In genomic region chr9:7289501-7289900, GRCm38 (mm10) we compare ENCODE assay signal across 41 mouse cellular contexts. TPM values are rescaled to one million over a fixed set of nuclear protein-coding genes. Genes with fewer than 3 reads are reported as not detected.
"Had no signal": no experiment of that assay in that cellular context is flagged by ENCODE, and none has a peak within 500 bp of the region (broad histone marks: within the 10 kb centered on the region; RNA-seq: fewer than 3 reads in every experiment).

No protein-coding gene starts in this region.

- H3K4me1 ChIP-seq: heart, embryonic 10.5 days; heart, embryonic 12.5 days; heart, embryonic 13.5 days; heart, embryonic 15.5 days; hindbrain, embryonic 10.5 days; hindbrain, embryonic 12.5 days; hindbrain, embryonic 13.5 days; hindbrain, embryonic 15.5 days; intestine, embryonic 15.5 days; kidney, embryonic 15.5 days had no signal

- H3K36me3 ChIP-seq: heart, embryonic 10.5 days; heart, embryonic 12.5 days; heart, embryonic 13.5 days; heart, embryonic 15.5 days; hindbrain, embryonic 10.5 days; hindbrain, embryonic 12.5 days; hindbrain, embryonic 13.5 days; hindbrain, embryonic 15.5 days; intestine, embryonic 15.5 days; kidney, embryonic 15.5 days had no signal

- DNase-seq: heart, postnatal 10 days; heart, postnatal 14 days; heart, postnatal 4 days; kidney, adult 11 months; kidney, adult 18-20 months; kidney, adult 8-10 months; kidney, adult 9 months; kidney, postnatal 10 days; kidney, postnatal 14 days; kidney, postnatal 36 days; kidney, postnatal 4 days; layer of hippocampus, adult 9-11 months; layer of hippocampus, postnatal 36 days had no signal

- H3K27me3 ChIP-seq: heart, embryonic 12.5 days; heart, embryonic 13.5 days; heart, embryonic 15.5 days; hindbrain, embryonic 12.5 days; hindbrain, embryonic 13.5 days; hindbrain, embryonic 15.5 days; intestine, embryonic 15.5 days; kidney, embryonic 15.5 days had no signal

- H3K27ac ChIP-seq: heart, embryonic 10.5 days; heart, embryonic 13.5 days; heart, embryonic 15.5 days; hindbrain, embryonic 10.5 days; hindbrain, embryonic 12.5 days; hindbrain, embryonic 13.5 days; hindbrain, embryonic 14.5 days; hindbrain, embryonic 15.5 days; hindbrain, postnatal 0 days; intestine, embryonic 15.5 days; kidney, embryonic 15.5 days; kidney, postnatal 0 days; layer of hippocampus, adult 2 months; left cerebral cortex, adult 2 months had no signal

- H3K4me3 ChIP-seq: heart, embryonic 10.5 days; heart, embryonic 12.5 days; heart, embryonic 13.5 days; heart, embryonic 15.5 days; hindbrain, embryonic 10.5 days; hindbrain, embryonic 12.5 days; hindbrain, embryonic 13.5 days; hindbrain, embryonic 15.5 days; intestine, embryonic 15.5 days; kidney, embryonic 15.5 days; layer of hippocampus, adult 2 months; left cerebral cortex, adult 2 months had no signal

RNA-seq across cellular contexts. Expression of gene Mmp13, which starts 17.2 kb away (rescaled TPM):
- total RNA-seq: heart, postnatal 10 days; hematopoietic stem cell, adult 5-6 weeks; layer of hippocampus, adult 18-20 months; layer of hippocampus, adult 8-10 months; layer of hippocampus, postnatal 10 days; layer of hippocampus, postnatal 14 days; layer of hippocampus, postnatal 25 days; layer of hippocampus, postnatal 36 days; left cerebral cortex, adult 2 months had no signal
- polyA plus RNA-seq: heart, embryonic 10.5 days; heart, embryonic 11.5 days; hindbrain, embryonic 10.5 days; hindbrain, embryonic 11.5 days; hindbrain, embryonic 12.5 days; hindbrain, embryonic 13.5 days; hindbrain, embryonic 14.5 days; hindbrain, embryonic 15.5 days; inflammation-experienced regulatory T-cells, adult 6 months; intestine, embryonic 14.5 days had no signal

RNA-seq across cellular contexts. Expression of gene Mmp12, which starts 54.7 kb away (rescaled TPM):
- total RNA-seq: hematopoietic stem cell, adult 5-6 weeks; hindbrain, postnatal 0 days; layer of hippocampus, adult 18-20 months; layer of hippocampus, adult 2 months; layer of hippocampus, postnatal 10 days; layer of hippocampus, postnatal 14 days; layer of hippocampus, postnatal 25 days; layer of hippocampus, postnatal 36 days; left cerebral cortex, adult 18-20 months; left cerebral cortex, adult 2 months had no signal
- polyA plus RNA-seq: heart, embryonic 10.5 days; heart, embryonic 11.5 days; heart, embryonic 12.5 days; hindbrain, embryonic 10.5 days; hindbrain, embryonic 11.5 days; hindbrain, embryonic 12.5 days; hindbrain, embryonic 13.5 days; hindbrain, embryonic 14.5 days; hindbrain, embryonic 15.5 days; hindbrain, postnatal 0 days; intestine, embryonic 15.5 days; kidney, embryonic 14.5 days; kidney, embryonic 15.5 days; kidney, embryonic 16.5 days; kidney, postnatal 0 days had no signal
